Mouse (Mus musculus) midbrain, embryonic 15.5 days (tissue): Measurements from ENCODE around the gene Olfr420. TPM values are rescaled to one million over a fixed set of nuclear protein-coding genes. Genes with fewer than 3 reads are reported as not detected.

Source experiments
- ATAC-seq: fragments of 200-750 bp; cut with Nextera tagmentation; replicated peaks from 2 replicates; pipeline ENCODE4 v1.8.0; 2017; ENCODE audit warnings: moderate TSS enrichment
- H3K27ac ChIP-seq: fragments of 300-500 bp; sonication (generic); 2 replicates; pipeline ENCODE4 v1.5.1; 2015; ENCODE audit warnings: mild to moderate bottlenecking, inconsistent platforms
- H3K27me3 ChIP-seq: fragments of 300-500 bp; sonication (generic); replicated peaks from 2 replicates; pipeline ENCODE4 v1.6.1; 2015; ENCODE audit warnings: inconsistent platforms
- H3K36me3 ChIP-seq: fragments of 300-500 bp; sonication (generic); replicated peaks from 2 replicates; pipeline ENCODE4 v1.6.1; 2015; ENCODE audit warnings: inconsistent platforms
- H3K4me1 ChIP-seq: fragments of 300-500 bp; sonication (generic); 2 replicates; pipeline ENCODE4 v1.6.1; 2015; ENCODE audit warnings: inconsistent platforms
- H3K4me2 ChIP-seq: fragments of 300-500 bp; sonication (generic); 2 replicates; pipeline ENCODE4 v1.6.1; 2015; ENCODE audit warnings: inconsistent platforms, mild to moderate bottlenecking, moderate library complexity
- H3K4me3 ChIP-seq: fragments of 300-500 bp; sonication (generic); 2 replicates; pipeline ENCODE4 v1.5.1; 2015; ENCODE audit warnings: mild to moderate bottlenecking, inconsistent platforms
- H3K9ac ChIP-seq: fragments of 300-500 bp; sonication (generic); 2 replicates; pipeline ENCODE4 v1.6.1; 2015; ENCODE audit warnings: mild to moderate bottlenecking, inconsistent platforms
- H3K9me3 ChIP-seq: fragments of 300-500 bp; sonication (generic); 2 replicates; pipeline ENCODE4 v1.6.1; 2016; ENCODE audit warnings: inconsistent platforms
- WGBS: fragments of 180-500 bp; shearing (Covaris S2); methylation state at CpG from one replicate; pipeline ENCODE4 v1.1.7; 2015; ENCODE audit warnings: mixed read lengths; 5-methylcytosine and 5-hydroxymethylcytosine counted together
- polyA plus RNA-seq: library from polyadenylated mRNA; unstranded; fragments of >200 nt; fragmentation: Nextera tagmentation; extraction: Ambion mirVana; gene quantifications from 2 replicates; pipeline ENCODE4 v1.2.1, GENCODE M21; 2015

Gene Olfr420
- polyA plus RNA-seq, 1 experiment from 2014 or later, result not detected

- Histone ChIP-seq H3K27me3 (no peaks in the 10 kb centered on the region), H3K27ac (no peak within 1 kb of the TSS), H3K9me3 (no peaks in the 10 kb centered on the region), H3K36me3 (no peaks in the 10 kb centered on the region), H3K9ac (no peak within 1 kb of the TSS), H3K4me1 (no peaks in the 10 kb centered on the region), H3K4me3 (no peak within 1 kb of the TSS), H3K4me2 (no peak within 1 kb of the TSS)
- ATAC-seq, result no peak
- WGBS, result 19% methylated on average over 3 of the region's 3 CpGs
These were observed 17.2 kb downstream of the Olfr420 start, which contains the start of gene Spta1 for GRCm38 (mm10) chr1:174172605-174173004. Gene Spta1 (plus strand): TSS chr1:174172776.

GRCm38 (mm10) chr1:174204699-174205098 is 49.3 kb downstream of the Olfr420 start:
- no peaks in the 10 kb centered on the region for H3K4me1 ChIP-seq
- no peaks in the 10 kb centered on the region for H3K9me3 ChIP-seq
- H3K27me3 ChIP-seq, result no peaks in the 10 kb centered on the region
- H3K4me3 ChIP-seq, result no peak overlapping the region
- 83% methylated on average over 7 of the region's 7 CpGs for WGBS
- H3K4me2 ChIP-seq, result no peak overlapping the region
- H3K36me3 ChIP-seq, result no peaks in the 10 kb centered on the region
- H3K27ac ChIP-seq, result no peak overlapping the region
- ATAC-seq, result no peak
- H3K9ac ChIP-seq, result no peak overlapping the region

Other genes with a start within 250 kb of the Olfr420 start
- gene Ifi211, start 242.6 kb upstream of the Olfr420 start, polyA plus RNA-seq, result 0.39 and 0.70 TPM in 2 replicates
- 0.76 and 0.79 TPM in 2 replicates for gene Mndal, start 213.1 kb upstream of the Olfr420 start, polyA plus RNA-seq
- 0.46 and 0.68 TPM in 2 replicates for gene Ifi203, start 213.0 kb upstream of the Olfr420 start, polyA plus RNA-seq
- not detected in 2 replicates for gene Ifi202b, start 172.9 kb upstream of the Olfr420 start, polyA plus RNA-seq
- 0.17 and 0.28 TPM in 2 replicates for gene Ifi205, start 123.8 kb upstream of the Olfr420 start, polyA plus RNA-seq
- gene Olfr433, start 114.9 kb upstream of the Olfr420 start, polyA plus RNA-seq, result not detected in 2 replicates
- gene Olfr432, start 106.4 kb upstream of the Olfr420 start, polyA plus RNA-seq, result not detected in 2 replicates
- gene Olfr430, start 89.0 kb upstream of the Olfr420 start, polyA plus RNA-seq, result not detected in 2 replicates
- not detected in 2 replicates for gene Olfr429, start 71.3 kb upstream of the Olfr420 start, polyA plus RNA-seq
- gene Olfr427, start 58.7 kb upstream of the Olfr420 start, polyA plus RNA-seq, result not detected in 2 replicates
- not detected in 2 replicates for gene Olfr231, start 34.5 kb upstream of the Olfr420 start, polyA plus RNA-seq
- gene Olfr424, start 24.1 kb upstream of the Olfr420 start, polyA plus RNA-seq, result not detected in 2 replicates
- gene Spta1, start 17.1 kb downstream of the Olfr420 start, polyA plus RNA-seq, result 0.13 and 0.18 TPM in 2 replicates
- gene Olfr419, start 96.4 kb downstream of the Olfr420 start, polyA plus RNA-seq, result not detected in 2 replicates
- not detected in 2 replicates for gene Mptx1, start 174.9 kb downstream of the Olfr420 start, polyA plus RNA-seq
- not detected in 2 replicates for gene Olfr417, start 209.5 kb downstream of the Olfr420 start, polyA plus RNA-seq
- not detected in 2 replicates for gene Olfr248, start 235.4 kb downstream of the Olfr420 start, polyA plus RNA-seq